Mouse (Mus musculus): ENCODE data around the gene Tango2. TPM values are rescaled to one million over a fixed set of nuclear protein-coding genes. Genes with fewer than 3 reads are reported as not detected.
A peak's percentile ranks its signal among the peaks of the same experiment; 100 is the strongest.

Tango2 gene
- total RNA-seq (2021) = 100 to 1,000 TPM; 152 to 177 TPM

DNA sequence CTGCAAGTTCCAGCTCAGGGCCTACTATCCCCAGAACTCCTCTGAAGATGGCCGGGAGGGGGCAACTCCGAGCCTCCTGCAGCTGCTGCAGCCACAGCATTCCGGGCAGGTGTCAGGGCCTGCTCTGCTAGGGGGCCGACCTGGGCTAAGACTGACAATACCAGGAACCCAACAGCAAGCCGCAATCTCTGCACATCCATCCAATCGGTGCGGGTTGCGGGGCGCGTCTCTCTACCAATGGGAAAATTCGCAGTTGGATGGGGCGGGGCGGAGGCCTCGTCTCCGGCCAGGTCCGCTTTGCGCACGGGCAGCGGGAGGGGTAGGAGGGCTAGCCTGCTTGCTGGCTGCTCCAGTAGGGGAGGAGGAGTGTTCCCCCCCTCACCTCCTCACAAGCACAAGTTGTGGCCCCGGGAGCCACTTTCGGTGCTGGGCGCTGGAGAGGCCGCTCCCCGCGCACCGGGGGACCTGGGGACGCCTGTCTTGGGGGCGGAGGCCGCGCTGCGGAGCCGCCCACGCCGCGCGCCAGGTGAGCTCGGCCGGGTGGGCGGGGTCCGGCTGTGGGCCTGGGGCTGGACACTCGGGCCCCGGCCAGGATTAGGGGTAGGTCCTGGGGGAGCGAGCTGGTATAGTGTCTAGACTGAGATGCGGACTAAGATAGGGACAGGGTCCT is at the start of gene Tango2, which contains the start of gene Arvcf:
Gene Tango2, minus strand, starts transcription at position 173 of the 670 bp plus-strand sequence.
Gene Arvcf, plus strand, starts transcription at position 252 of the 670 bp plus-strand sequence.
- peak; percentile 81 to 85 for DNase-seq
- intact Hi-C loops (cut with DNase I) = loop anchor here (5.0 to 10.0 kb wide), 4 partner anchors 44 to 527 kb away; partner anchors contain the start of genes Comt, Hira, Mrpl40 and Slc25a1

DNA sequence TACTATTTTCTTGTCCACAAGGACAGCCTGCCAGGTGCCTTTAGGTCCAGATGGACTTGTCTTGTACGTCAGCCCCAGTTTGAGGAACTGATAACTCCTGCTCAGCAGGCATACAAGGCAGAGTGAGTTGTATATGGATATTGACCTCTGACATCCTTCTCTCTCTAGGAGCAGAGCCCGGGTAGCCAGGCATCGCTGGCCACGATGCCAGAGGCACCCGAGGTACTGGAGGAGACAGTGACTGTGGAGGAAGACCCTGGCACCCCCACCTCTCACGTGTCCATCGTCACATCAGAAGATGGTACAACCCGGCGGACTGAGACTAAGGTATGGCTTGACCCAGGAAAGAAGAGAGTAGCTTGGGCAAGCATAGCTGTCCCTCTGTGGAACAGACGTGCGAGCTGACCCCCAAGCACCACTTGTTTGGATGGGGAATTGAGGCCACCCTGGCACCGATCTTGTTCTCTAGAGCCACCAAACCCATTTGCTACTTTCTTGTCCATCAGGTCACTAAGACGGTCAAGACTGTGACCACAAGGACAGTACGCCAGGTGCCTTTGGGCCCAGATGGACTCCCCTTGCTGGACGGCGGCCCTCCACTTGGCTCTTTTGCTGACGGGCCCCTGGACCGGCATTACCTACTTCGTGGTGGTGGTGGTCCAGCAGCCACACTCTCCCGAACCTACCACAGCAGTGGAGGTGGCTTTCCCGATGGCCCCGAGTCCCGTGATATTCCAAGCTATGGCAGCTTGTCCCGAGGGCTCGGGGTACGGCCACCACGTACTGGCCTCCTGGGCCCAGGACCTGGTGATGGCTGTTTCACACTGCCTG is 49.1 kb upstream of the Tango2 start:
- intact Hi-C loops (cut with DNase I) = no loop called here
- DNase-seq = no peak

DNA sequence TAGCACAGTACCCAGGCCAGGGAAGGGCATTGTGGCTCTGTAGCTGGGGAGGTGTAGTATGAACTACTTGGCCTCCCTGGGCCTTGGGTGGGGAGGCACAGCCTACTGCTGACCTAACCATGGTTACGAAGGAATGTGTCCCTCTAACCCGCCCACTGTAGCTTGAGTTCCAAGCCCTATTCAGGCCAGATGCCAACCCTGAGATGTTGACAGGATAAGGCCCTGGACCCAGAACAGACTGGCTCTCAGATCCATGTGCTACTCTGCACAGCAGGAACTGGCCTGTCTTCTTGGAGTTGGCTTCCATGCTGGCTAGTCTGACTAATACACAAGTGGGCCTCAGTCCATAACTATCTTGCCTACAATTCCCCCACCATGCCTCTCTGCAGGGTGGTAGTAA is 48.3 kb upstream of the Tango2 start:
- no peak for DNase-seq
- intact Hi-C loops (cut with DNase I) = no loop called here

DNA sequence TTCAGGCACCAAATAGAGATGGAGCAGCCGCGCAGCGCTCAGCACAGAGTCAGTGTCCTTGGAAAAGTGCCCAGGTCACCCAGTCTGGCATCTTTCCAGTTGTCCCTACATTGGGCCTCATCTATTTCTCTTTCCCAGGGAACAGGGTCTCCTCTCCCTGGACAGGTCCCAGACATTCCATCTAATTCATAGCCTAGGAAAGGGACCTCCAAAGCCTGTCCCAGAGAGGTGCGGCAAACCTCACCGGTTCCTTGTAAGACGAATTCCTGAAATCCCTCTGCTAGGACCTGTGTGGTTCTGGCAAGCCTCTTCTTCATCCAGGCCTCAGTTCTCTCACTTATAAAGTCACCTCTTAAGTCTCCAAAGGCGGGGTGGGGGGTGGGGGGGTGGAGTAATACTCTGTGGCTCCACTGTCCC is 47.7 kb upstream of the Tango2 start:
- DNase-seq = peak in 1 of 2 experiments; percentile 62
- intact Hi-C loops (cut with DNase I) = no loop called here

DNA sequence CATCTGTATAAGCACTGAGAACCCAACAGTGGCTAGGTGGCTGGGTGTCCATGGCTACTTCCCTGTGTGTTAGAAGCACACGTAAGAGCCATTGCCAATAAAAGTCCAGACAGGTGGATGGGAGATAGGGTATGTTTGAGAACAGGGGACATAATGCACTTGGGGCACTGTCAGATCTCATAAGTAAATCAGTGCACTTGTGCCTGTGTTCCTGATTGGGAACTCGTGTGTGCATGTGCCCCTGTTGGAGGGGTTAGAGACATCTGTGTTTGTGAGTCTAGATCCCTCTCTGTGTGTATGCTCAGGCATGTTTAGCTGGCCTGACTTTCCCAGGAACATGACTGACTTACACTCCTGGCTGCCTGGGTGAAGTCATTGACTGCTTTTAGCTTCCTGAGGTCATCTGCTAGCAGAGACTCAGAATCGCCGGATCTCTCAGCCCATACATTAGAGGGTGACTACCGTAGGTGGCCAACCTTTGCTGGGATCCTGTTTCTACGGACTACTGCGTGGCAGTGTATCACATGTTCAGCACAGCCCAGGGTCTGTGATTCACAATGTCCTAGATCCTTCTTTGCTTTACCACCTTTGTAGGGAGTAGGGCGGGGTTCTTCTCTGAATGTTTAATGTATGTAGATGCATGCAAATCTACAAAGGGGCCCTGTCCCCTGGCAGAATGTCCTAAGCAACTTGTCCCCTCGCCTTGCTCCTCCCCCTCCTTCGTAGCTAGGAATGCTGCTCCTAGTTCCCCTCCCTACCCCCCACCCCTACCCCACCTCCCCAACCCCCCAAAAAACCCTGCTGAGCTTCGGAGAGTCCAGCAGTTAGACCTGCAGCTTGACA is 47.1 kb upstream of the Tango2 start:
- intact Hi-C loops (cut with DNase I) = loop anchor here (5.0 kb wide), 1 partner anchor 48 kb away; the partner anchor contains the start of genes Arvcf and Tango2
- no peak for DNase-seq

DNA sequence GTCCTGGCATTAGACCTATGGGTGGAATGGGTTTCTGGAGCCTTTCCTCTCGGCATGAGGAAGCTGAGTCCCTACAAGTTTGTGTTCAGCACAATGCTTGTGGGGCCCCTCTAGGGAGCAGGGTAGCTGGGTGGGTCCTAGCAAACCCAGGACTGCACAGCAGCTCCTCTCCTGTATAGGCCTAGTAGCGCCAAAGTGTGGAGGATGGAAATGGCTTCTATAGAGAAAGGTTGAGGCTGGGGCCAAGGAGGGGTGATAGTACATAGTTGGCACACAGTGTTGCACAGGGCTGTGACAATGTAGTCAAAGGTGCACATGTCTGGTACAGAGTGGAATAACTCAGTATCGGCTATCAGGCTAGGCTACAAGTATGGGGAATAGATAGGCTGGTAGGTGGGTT is 46.2 kb upstream of the Tango2 start:
- intact Hi-C loops (cut with DNase I) = loop anchor here (5.0 kb wide), 1 partner anchor 47 kb away; the partner anchor contains the start of genes Arvcf and Tango2
- DNase-seq = no peak

DNA sequence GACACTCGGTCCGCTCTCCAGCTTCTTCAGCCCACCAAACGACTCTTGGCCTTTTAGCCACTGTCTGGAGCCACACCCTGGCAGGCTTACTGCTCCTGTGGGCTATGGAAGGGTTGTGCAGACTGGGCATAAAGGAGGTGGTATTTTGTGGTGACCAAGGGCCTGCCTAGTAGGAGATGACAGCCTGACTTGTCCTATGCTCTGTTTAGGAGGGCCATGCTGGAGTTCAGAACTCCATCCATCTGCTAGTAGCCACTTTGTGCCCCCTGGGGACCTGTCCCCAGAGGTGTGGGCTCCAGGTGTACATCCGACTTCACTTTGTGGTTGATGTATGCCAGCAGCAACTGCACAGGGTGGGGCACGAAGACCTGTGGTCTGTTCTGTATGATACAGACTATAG is 45.7 kb upstream of the Tango2 start:
- no peak for DNase-seq
- intact Hi-C loops (cut with DNase I) = loop anchor here (5.0 kb wide), 1 partner anchor 46 kb away; the partner anchor contains the start of genes Arvcf and Tango2

DNA sequence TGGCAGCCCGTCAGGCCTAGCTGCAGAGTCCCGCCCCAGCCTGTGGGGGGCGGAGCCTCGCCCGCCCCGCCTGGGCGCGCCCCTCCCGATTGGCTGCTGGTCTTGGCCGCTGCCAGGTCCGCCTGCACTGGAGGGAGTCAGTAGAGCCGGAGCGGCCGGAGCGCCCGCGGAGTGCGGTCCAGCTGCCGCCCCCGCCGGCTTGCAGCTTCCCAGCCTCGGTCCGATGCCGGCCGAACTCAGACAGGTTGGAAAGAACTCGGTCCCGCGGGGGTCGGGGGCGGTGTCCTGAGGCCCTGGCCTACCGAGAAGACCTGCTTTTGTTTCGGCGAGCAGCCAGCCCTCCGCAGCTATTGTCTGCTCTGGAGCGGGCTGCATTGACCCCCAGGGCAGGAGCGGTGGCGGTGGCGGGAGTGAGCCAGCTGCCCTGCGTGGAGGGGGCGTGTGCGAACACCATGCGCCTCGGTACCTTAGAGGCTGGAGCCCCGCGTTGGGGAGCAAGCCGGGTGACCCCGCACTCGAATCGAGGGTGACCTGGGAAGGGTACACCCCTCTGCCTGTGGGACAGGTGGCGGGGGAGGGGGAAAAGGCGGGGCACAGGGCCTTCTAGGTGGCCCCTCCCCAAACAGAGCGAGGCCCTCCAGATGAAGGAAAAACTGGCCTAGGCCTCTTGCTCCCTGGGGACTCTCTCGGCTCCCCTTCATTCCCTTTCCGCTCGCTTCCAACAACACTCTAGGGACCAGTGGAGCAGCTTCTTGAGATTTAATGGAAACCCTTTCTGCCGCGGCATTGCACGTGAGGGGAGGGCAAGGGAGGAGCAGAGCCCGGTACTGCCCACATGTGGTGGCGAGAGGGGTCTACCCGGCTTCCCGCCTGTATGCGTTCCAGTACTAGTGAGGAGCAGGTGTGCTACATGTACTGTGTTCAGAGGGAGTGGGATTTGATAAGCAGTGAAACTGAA is 44.8 kb upstream of the Tango2 start:
- intact Hi-C loops (cut with DNase I) = loop anchor here (5.0 kb wide), 1 partner anchor 45 kb away; the partner anchor contains the start of genes Arvcf and Tango2
- peak; percentile 85 to 86 for DNase-seq

DNA sequence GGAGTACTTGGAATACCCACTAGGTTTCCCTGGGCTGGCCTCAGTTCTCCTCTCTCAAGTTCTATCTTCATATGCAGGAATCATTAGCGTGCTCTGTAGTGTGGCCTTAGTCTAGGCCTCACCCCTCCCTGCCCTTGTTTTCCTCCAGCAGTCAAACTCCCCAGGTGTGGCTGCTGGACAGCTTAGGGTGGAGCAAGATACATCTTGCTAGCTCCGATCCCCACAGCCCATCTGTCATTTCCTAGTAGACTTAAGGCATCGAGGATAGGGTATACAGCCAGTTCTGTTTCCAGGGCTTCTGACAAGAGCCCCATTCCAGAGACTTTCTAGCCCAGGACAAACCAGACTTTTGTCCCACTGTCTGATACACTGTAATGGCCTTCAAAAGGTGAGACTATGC is 43.8 kb upstream of the Tango2 start:
- no peak for DNase-seq
- intact Hi-C loops (cut with DNase I) = loop anchor here (5.0 kb wide), 1 partner anchor 44 kb away; the partner anchor contains the start of genes Arvcf and Tango2

DNA sequence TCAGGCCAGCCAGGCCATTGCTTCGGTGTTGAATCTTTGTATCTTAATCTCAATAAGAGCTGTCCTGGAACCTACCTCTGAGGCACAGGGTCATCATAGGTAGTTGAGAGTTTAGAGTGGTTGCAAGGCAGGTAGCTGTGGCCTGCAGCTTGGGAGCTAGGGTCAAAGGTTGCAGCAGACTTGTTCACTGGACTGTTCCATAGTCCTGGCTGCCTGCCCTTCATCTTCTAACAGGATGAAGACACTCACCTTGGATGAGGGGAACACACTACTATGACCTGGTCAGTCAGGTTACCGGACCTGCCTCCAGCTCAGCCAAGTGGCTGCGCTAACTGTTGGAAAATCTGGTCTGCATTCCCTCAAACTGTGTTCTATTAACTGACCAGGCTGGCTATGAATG is 43.2 kb upstream of the Tango2 start:
- intact Hi-C loops (cut with DNase I) = loop anchor here (5.0 kb wide), 1 partner anchor 44 kb away; the partner anchor contains the start of genes Arvcf and Tango2
- no peak for DNase-seq

DNA sequence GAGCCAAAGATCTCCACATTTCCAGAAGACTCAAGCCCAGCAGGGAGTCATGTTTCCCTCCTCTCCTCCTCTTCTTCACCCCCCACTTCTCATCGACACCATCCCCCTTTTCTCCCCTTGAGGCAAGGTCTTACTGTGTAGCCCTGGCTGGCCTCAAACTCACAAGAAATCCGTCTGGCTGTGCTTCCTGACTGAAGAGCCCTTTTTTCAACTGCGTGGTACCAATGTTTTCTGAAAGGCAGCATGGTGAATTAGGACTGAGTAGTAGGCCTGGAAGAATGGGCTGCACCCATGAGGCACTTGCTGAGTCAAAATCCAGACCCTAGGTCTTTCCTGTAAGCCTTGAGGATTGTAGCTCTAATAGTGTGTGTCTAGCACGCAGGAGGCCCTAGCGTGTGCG is 42.5 kb upstream of the Tango2 start:
- intact Hi-C loops (cut with DNase I) = loop anchor here (5.0 kb wide), 1 partner anchor 43 kb away; the partner anchor contains the start of genes Arvcf and Tango2
- DNase-seq = no peak

DNA sequence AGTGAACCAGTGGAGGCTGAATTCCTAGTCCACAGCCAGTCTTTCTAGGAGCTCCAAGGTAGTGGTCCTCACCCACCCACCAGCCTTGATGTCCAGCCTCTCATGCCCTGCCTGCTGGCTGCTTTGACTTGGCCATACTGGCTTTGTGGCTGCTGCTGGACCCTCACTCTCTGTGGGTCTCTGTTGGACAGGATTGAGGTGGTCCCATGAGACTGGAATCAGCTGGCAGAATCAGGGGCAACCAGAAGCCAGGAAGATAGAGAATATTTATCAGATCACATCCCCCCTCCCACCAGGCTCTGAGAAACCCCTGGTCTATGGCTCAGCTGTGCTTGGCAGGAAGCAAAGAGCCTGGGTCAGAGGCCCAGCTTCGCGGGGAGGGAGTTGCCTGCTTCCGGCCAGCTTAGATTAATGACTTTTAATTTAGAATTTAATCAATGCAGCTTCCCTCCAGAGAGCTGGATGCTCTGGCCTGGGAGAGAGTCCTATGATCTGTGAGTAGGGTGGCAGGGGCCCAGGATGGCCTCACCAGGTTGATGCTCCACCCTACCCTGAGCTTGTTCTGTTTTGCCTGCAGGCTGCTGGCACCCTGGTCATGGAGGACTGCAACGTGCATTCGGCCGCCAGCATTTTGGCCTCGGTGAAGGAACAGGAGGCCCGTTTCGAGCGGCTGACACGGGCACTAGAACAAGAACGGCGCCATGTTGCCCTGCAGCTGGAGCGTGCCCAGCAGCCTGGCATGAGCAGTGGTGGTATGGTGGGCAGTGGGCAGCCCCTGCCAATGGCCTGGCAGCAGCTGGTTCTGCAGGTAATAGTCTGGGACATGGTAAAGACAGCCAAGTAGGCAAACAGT is 40.9 kb upstream of the Tango2 start:
- intact Hi-C loops (cut with DNase I) = no loop called here
- DNase-seq = peak in 1 of 2 experiments; percentile 2

DNA sequence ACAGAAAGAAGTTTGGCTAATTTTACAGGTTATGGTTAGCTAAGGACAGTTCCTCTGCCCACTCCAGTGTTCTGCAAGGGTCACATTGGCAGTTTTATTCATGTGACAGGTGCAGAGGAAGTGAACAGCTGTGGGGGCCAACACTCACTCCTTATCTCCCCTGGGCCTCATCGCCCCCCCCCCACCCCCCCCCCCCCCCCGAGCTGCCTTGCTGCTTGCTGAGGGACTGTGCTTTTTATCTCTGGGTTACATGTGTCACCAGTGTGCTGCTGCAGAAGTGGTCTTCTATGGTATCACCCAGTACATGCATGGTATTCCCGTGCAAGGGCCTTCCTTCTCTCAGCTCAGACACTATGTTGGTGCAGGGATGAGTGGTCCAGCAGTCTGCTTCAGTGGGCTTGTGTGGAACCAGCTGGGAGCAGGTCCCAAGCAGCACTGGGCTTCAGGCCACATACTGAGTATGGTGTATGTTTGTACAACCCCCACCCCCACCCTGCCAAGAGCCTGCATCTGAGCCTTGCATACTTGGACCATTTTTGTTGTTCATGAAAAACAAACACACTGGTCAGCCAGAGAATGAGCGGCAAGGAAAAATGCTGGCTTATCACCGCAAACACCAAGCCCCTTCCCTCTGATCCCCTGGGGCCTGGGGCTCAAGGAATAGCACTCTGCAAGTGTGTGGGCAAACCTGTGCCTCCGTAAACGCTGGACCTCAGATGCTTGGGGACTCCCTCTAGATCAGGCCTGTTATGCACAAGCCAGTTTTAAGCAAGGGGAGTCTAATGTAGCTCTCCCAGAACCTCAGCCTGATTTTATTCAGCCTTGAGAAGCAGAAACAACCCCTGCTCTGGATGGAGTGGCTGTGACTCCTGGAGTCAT is 40.0 kb upstream of the Tango2 start:
- DNase-seq = peak in 1 of 2 experiments; percentile 2
- intact Hi-C loops (cut with DNase I) = no loop called here

DNA sequence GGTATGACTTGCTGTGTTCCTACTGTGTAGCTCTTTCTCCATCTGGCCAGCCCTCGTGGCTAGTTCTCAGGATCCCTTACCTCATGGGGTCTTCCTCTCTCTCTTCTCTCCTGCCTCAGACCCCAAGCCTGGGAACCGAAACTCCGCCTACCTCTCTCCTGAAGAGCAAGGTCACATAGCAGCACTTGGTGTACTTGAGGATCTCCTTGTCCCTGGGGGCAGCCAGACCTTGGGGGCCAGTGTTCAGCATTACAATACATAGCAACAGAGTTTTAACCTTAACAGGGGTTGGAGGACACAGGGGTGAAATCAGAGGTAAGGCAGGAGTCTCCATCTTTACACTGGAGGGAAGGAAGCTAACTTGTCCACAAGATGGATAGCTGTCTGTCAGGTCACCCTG is 39.1 kb upstream of the Tango2 start:
- no peak for DNase-seq
- intact Hi-C loops (cut with DNase I) = no loop called here

DNA sequence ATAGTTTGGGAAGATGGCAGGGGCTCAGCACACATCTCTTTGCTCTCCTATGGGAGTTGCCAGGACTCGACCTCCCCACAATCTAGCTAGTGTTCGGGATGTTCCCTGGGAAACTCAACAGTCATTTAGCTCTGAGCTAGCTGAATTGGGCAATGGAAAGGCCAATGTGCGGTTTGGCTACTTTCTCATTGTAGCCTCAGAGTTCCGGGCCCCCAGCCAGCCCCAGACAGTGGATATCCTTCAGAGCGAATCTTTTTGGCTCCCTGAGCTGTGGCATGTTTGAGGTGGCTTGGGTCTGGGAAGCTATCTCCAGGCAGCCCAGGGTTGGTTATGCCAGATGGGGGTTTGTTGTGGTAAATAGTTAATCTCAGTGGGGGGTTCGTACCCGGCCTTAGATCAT is 38.5 kb upstream of the Tango2 start:
- DNase-seq = no peak
- intact Hi-C loops (cut with DNase I) = no loop called here

DNA sequence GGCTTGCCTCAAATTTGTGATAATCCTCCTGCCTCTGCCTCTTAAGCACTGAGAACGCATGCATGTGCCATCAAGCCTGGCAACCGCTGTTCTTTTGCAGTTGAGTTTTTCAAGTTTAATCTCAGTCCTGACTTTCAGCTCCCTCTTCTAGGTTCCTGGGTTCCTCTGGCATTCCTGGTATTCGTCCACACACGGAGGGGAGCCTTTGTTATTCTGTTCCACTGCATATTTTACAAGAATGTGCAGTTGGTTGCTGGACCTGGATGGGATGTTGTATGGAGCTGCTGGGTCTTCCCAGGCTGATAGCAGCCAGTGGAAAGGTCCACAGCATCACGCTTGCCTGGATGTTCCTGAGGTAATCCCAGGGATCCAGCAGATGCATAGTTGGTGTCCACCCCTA is 37.5 kb upstream of the Tango2 start:
- DNase-seq = no peak
- intact Hi-C loops (cut with DNase I) = no loop called here

DNA sequence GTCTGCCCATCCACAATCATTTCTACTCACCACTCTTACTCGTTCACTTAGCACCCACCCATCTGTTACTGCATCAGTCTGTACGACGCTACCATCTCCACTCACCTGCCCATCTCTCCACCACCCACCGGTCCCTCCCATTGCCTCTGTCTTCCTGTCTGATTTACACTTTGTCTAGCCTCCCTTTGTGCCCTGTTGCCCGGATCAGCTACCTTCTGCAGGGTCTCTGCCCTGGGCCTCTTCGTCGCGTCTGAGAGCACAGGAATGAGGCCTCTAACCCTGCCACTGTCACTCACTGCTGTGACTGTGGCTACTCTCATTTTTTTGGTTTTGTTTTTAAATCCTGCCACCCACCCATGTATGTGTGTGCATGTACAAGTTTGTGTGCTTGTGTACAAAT is 36.8 kb upstream of the Tango2 start:
- no peak for DNase-seq
- intact Hi-C loops (cut with DNase I) = no loop called here
